Mouse (Mus musculus) ES-E14 (cell line): Measurements from ENCODE around the gene Cry2. TPM values are rescaled to one million over a fixed set of nuclear protein-coding genes. Genes with fewer than 3 reads are reported as not detected.

Experiments used
- DNase-seq: peaks from one replicate; pipeline ENCODE4 v3.0.0-alpha.2; 2013; ENCODE audit warnings: low read depth, low spot score
- H3K27ac ChIP-seq: 2 replicates; pipeline ENCODE4 v1.5.1; 2012; ENCODE audit warnings: low read depth, mild to moderate bottlenecking, low read length, moderate library complexity, mixed read lengths; ENCODE audit not compliant: poor library complexity, insufficient read depth, severe bottlenecking
- H3K36me3 ChIP-seq: 2 replicates; pipeline ENCODE4 v1.6.1; 2012; ENCODE audit warnings: mild to moderate bottlenecking, low read length, moderate library complexity, mixed read lengths; ENCODE audit not compliant: control insufficient read depth, poor library complexity, insufficient read depth, severe bottlenecking
- H3K4me1 ChIP-seq, 2 experiments: fragments of 150-350 bp in 1 of 2; sonication (generic) in 1 of 2; 2 replicates each; pipeline ENCODE4 v1.6.1; 2012; ENCODE audit warnings: low read length in 2 of 2, mild to moderate bottlenecking in 1 of 2, mixed read lengths in 1 of 2; ENCODE audit not compliant: control insufficient read depth in 2 of 2, insufficient read depth in 2 of 2, poor library complexity in 1 of 2
- H3K4me3 ChIP-seq, 2 experiments: fragments of 150-350 bp in 1 of 2; sonication (generic) in 1 of 2; 2 replicates each; pipeline ENCODE4 v1.5.1; 2012; ENCODE audit warnings: low read length in 2 of 2, low read depth in 1 of 2, mild to moderate bottlenecking in 1 of 2, mixed read lengths in 1 of 2; ENCODE audit not compliant: insufficient read depth in 1 of 2, poor library complexity in 1 of 2, severe bottlenecking in 1 of 2
- H3K9ac ChIP-seq: 2 replicates; pipeline ENCODE4 v1.6.1; 2012; ENCODE audit warnings: low read depth, mild to moderate bottlenecking, low read length, mixed read lengths; ENCODE audit not compliant: poor library complexity, insufficient read depth, severe bottlenecking
- H3K9me3 ChIP-seq: fragments of 150-350 bp; sonication (generic); 2 replicates; pipeline ENCODE4 v1.6.1; 2012; ENCODE audit warnings: low read depth, mild to moderate bottlenecking, low read length; ENCODE audit not compliant: control insufficient read depth, insufficient read depth
- CHD2 ChIP-seq: IDR thresholded peaks from 2 replicates; pipeline ENCODE4 v1.6.1; 2014; ENCODE audit warnings: mild to moderate bottlenecking, low read depth, low read length, inconsistent platforms
- HCFC1 ChIP-seq: IDR thresholded peaks from 2 replicates; pipeline ENCODE4 v1.6.1; 2012; ENCODE audit warnings: low read length, inconsistent platforms, borderline replicate concordance; ENCODE audit not compliant: insufficient read depth
- MAFK ChIP-seq: IDR thresholded peaks from 2 replicates; pipeline ENCODE4 v1.6.1; 2014; ENCODE audit warnings: mild to moderate bottlenecking, low read depth, low read length, inconsistent platforms; ENCODE audit not compliant: insufficient read depth
- ZC3H11A ChIP-seq: IDR thresholded peaks from 2 replicates; pipeline ENCODE4 v1.6.1; 2012; ENCODE audit warnings: low read depth, mild to moderate bottlenecking, inconsistent platforms, low read length, borderline replicate concordance
- ZNF384 ChIP-seq: IDR thresholded peaks from 2 replicates; pipeline ENCODE4 v1.6.1; 2012; ENCODE audit warnings: low read depth, low read length, inconsistent platforms
- in situ Hi-C, 2 experiments: fragments of 600-800 bp; cut with MboI; formaldehyde crosslinking; loops; one replicate each; pipeline ENCODE4 v1.15.1; 2025; ENCODE audit warnings: low sequenced_read_pairs in 2 of 2, inconsistent platforms in 1 of 2; ENCODE audit not compliant: unreplicated experiment in 2 of 2
- total RNA-seq: library from RNA; depleted of rRNA; stranded (reverse); fragments of 300-350 nt; gene quantifications from 2 replicates; pipeline ENCODE4 v1.2.3, GENCODE M21; 2012

Cry2 gene
- total RNA-seq, 1 experiment = 11.7 TPM

GRCm38 (mm10) chr2:92367383-92368029 is 66.3 kb downstream of the Cry2 start:
- peaks cover 2 to 27% of the 10 kb centered on the region in 2 experiments; a peak in 3 of 4 replicates for H3K4me1 ChIP-seq

GRCm38 (mm10) chr2:92365568-92365967 is 68.3 kb downstream of the Cry2 start:
- H3K9ac ChIP-seq = no peak overlapping the region
- no peak for DNase-seq
- H3K4me1 ChIP-seq = peaks cover 5 to 15% of the 10 kb centered on the region in 2 experiments; a peak in 3 of 4 replicates
- H3K27ac ChIP-seq = no peak overlapping the region
- H3K9me3 ChIP-seq = no peaks in the 10 kb centered on the region
- in situ Hi-C loops = no loop called here
- TF ChIP-seq ZC3H11A (no peak), CHD2 (no peak), ZNF384 (no peak), MAFK (no peak), HCFC1 (no peak)
- H3K36me3 ChIP-seq = peaks cover 22% of the 10 kb centered on the region; the same call in 1 of the 2 replicates
- no peak overlapping the region for H3K4me3 ChIP-seq

More at GRCm38 (mm10) chr2:92367383-92368029, 66.3 kb downstream of the Cry2 start:
- no peak overlapping the region for H3K9ac ChIP-seq
- DNase-seq = no peak
- no peak for TF ChIP-seq ZC3H11A
- no peak for TF ChIP-seq MAFK
- no peak for TF ChIP-seq HCFC1
- TF ChIP-seq CHD2 = no peak
- TF ChIP-seq ZNF384 = no peak
- H3K4me3 ChIP-seq = peak overlapping the region in 1 of 2 experiments; percentile 50; a peak in 2 of 4 replicates
- H3K36me3 ChIP-seq = peaks cover 17% of the 10 kb centered on the region; the same call in 1 of the 2 replicates
- in situ Hi-C loops = no loop called here
- H3K27ac ChIP-seq = no peak overlapping the region
- no peaks in the 10 kb centered on the region for H3K9me3 ChIP-seq

- TF ChIP-seq CHD2 = no peak
- no peak for TF ChIP-seq ZC3H11A
- TF ChIP-seq HCFC1 = no peak
- TF ChIP-seq MAFK = no peak
- no peak for TF ChIP-seq ZNF384
- Histone ChIP-seq H3K9ac (no peak overlapping the region), H3K27ac (no peak overlapping the region), H3K36me3 (peaks cover 23% of the 10 kb centered on the region; the same call in 1 of the 2 replicates), H3K4me3 (no peak overlapping the region), H3K4me1 (peaks cover 5 to 11% of the 10 kb centered on the region in 2 experiments; a peak in 3 of 4 replicates), H3K9me3 (no peaks in the 10 kb centered on the region)
- in situ Hi-C loops = no loop called here
- no peak for DNase-seq
These were observed 69.8 kb downstream of the Cry2 start for GRCm38 (mm10) chr2:92364086-92364485.

GRCm38 (mm10) chr2:92362571-92363228 is 71.1 kb downstream of the Cry2 start:
- peaks cover 28% of the 10 kb centered on the region; the same call in 1 of the 2 replicates for H3K36me3 ChIP-seq
- H3K27ac ChIP-seq = no peak overlapping the region
- peaks cover 5 to 13% of the 10 kb centered on the region in 2 experiments; a peak in 3 of 4 replicates for H3K4me1 ChIP-seq
- H3K9ac ChIP-seq = no peak overlapping the region
- DNase-seq = no peak
- H3K9me3 ChIP-seq = no peaks in the 10 kb centered on the region
- in situ Hi-C loops = no loop called here
- no peak overlapping the region for H3K4me3 ChIP-seq
- TF ChIP-seq HCFC1 = no peak
- no peak for TF ChIP-seq MAFK
- TF ChIP-seq CHD2 = no peak
- no peak for TF ChIP-seq ZC3H11A
- TF ChIP-seq ZNF384 = no peak
